Mouse (Mus musculus) kidney, embryonic 16.5 days (tissue): ENCODE results near the gene Prr29. TPM values are rescaled to one million over a fixed set of nuclear protein-coding genes. Genes with fewer than 3 reads are reported as not detected.

ENCODE experiments used
- ATAC-seq: fragments of 200-750 bp; cut with Nextera tagmentation; 2 replicates; pipeline ENCODE4 v1.8.0; 2017; ENCODE audit warnings: moderate TSS enrichment; ENCODE audit not compliant: low FRiP score, low TSS enrichment
- H3K27ac ChIP-seq: fragments of 300-500 bp; sonication (generic); 2 replicates; pipeline ENCODE4 v1.5.1; 2014; ENCODE audit warnings: low read length
- H3K27me3 ChIP-seq: fragments of 300-500 bp; sonication (generic); 2 replicates; pipeline ENCODE4 v1.6.1; 2014; ENCODE audit warnings: low read length, control low read depth, mixed read lengths; ENCODE audit not compliant: insufficient read depth
- H3K36me3 ChIP-seq: fragments of 300-500 bp; sonication (generic); 2 replicates; pipeline ENCODE4 v1.6.1; 2014; ENCODE audit warnings: low read length, control low read depth, mixed read lengths; ENCODE audit not compliant: insufficient read depth
- H3K4me1 ChIP-seq: fragments of 300-500 bp; sonication (generic); 2 replicates; pipeline ENCODE4 v1.6.1; 2014; ENCODE audit warnings: low read length, control low read depth, mixed read lengths; ENCODE audit not compliant: insufficient read depth
- H3K4me2 ChIP-seq: fragments of 300-500 bp; sonication (generic); replicated peaks from 2 replicates; pipeline ENCODE4 v1.6.1; 2014; ENCODE audit warnings: low read depth, low read length
- H3K4me3 ChIP-seq: fragments of 300-500 bp; sonication (generic); 2 replicates; pipeline ENCODE4 v1.5.1; 2014; ENCODE audit warnings: mild to moderate bottlenecking, low read length
- H3K9ac ChIP-seq: fragments of 300-500 bp; sonication (generic); replicated peaks from 2 replicates; pipeline ENCODE4 v1.6.1; 2014; ENCODE audit warnings: low read length
- H3K9me3 ChIP-seq: fragments of 300-500 bp; sonication (generic); 2 replicates; pipeline ENCODE4 v1.6.1; 2016; ENCODE audit warnings: low read length, control low read depth
- WGBS: fragments of 180-500 bp; shearing (Covaris S2); extraction: QIAGEN DNeasy Blood & Tissue Kit; methylation state at CpG from one replicate; pipeline ENCODE4 v1.1.7; 2014; 5-methylcytosine and 5-hydroxymethylcytosine counted together
- polyA plus RNA-seq: library from polyadenylated mRNA; unstranded; fragments of >200 nt; fragmentation: Nextera tagmentation; extraction: Ambion mirVana; gene quantifications from 2 replicates; pipeline ENCODE4 v1.2.1, GENCODE M21; 2015

The Prr29 gene
- polyA plus RNA-seq, 1 experiment from 2014 or later = 0.39 TPM

GRCm38 (mm10) chr11:106416331-106416730 is 51.1 kb downstream of the Prr29 start:
- WGBS = 83% methylated on average over 3 of the region's 3 CpGs
- H3K4me2 ChIP-seq = no peak overlapping the region
- H3K9ac ChIP-seq = no peak overlapping the region
- H3K4me3 ChIP-seq = no peak overlapping the region
- no peaks in the 10 kb centered on the region for H3K4me1 ChIP-seq
- no peaks in the 10 kb centered on the region for H3K9me3 ChIP-seq
- no peak overlapping the region for H3K27ac ChIP-seq
- no peak for ATAC-seq
- H3K36me3 ChIP-seq = 0 out of 2 replicates have a peak, but pooled peaks cover 7% of the 10 kb centered on the region
- H3K27me3 ChIP-seq = no peaks in the 10 kb centered on the region

GRCm38 (mm10) chr11:106417860-106418259 is 52.6 kb downstream of the Prr29 start:
- H3K4me3 ChIP-seq = no peak overlapping the region

DNA sequence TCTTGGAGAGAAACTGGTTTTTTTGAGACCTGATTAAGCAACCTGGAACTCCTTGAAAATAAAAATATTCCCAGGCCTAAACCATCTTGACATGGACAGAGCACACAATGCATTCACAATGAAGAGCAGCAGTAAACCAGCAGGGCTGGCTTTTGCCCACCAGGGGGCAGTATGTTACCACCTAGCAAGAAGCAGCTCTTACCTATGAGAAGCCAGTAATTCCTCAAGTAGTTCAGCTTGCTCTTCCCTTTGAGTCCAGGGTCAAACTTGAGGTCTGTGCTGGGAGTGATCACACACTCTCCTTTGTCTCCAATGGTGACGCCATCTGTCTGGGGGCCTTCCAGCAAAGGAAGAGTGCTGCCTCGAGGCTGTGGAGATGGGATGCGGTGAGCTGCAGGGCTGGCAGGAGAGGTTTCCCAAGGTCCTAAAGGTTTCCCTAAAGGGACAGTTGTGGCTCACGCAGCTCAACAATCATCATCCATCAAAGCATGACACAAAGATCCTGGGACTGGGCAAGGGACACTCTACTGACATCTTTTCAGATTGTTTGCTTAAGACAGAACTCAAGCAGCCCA is 53.4 kb downstream of the Prr29 start:
- WGBS = 33% methylated on average over 4 of the region's 4 CpGs
- Histone ChIP-seq H3K4me1 (no peaks in the 10 kb centered on the region), H3K9me3 (no peaks in the 10 kb centered on the region), H3K27ac (no peak overlapping the region), H3K9ac (no peak overlapping the region), H3K4me2 (no peak overlapping the region), H3K27me3 (no peaks in the 10 kb centered on the region), H3K4me3 (no peak overlapping the region), H3K36me3 (0 out of 2 replicates have a peak, but pooled peaks cover 4% of the 10 kb centered on the region)
- ATAC-seq = peak; percentile 69; the same call in 1 of the 2 replicates

More at GRCm38 (mm10) chr11:106417860-106418259, 52.6 kb downstream of the Prr29 start:
- Histone ChIP-seq H3K9ac (no peak overlapping the region), H3K36me3 (0 out of 2 replicates have a peak, but pooled peaks cover 4% of the 10 kb centered on the region), H3K27ac (no peak overlapping the region), H3K4me2 (no peak overlapping the region), H3K9me3 (no peaks in the 10 kb centered on the region), H3K4me1 (no peaks in the 10 kb centered on the region), H3K27me3 (no peaks in the 10 kb centered on the region)
- 92% methylated on average over 2 of the region's 2 CpGs for WGBS
- no peak for ATAC-seq

- H3K27me3 ChIP-seq = no peaks in the 10 kb centered on the region
- no peaks in the 10 kb centered on the region for H3K36me3 ChIP-seq
- H3K27ac ChIP-seq = no peak overlapping the region
- H3K9ac ChIP-seq = no peak overlapping the region
- WGBS = 63% methylated on average over 9 of the region's 9 CpGs
- H3K4me2 ChIP-seq = no peak overlapping the region
- no peak overlapping the region for H3K4me3 ChIP-seq
- no peak for ATAC-seq
- no peaks in the 10 kb centered on the region for H3K4me1 ChIP-seq
- no peaks in the 10 kb centered on the region for H3K9me3 ChIP-seq
Measured at GRCm38 (mm10) chr11:106419262-106420102, 54.2 kb downstream of the Prr29 start.

- Histone ChIP-seq H3K36me3 (no peaks in the 10 kb centered on the region), H3K27ac (no peak overlapping the region), H3K9me3 (no peaks in the 10 kb centered on the region), H3K4me1 (no peaks in the 10 kb centered on the region), H3K4me3 (no peak overlapping the region), H3K9ac (no peak overlapping the region), H3K4me2 (no peak overlapping the region), H3K27me3 (no peaks in the 10 kb centered on the region)
- 92% methylated on average over 5 of the region's 5 CpGs for WGBS
- no peak for ATAC-seq
Measured at GRCm38 (mm10) chr11:106425201-106425600, 59.9 kb downstream of the Prr29 start.

DNA sequence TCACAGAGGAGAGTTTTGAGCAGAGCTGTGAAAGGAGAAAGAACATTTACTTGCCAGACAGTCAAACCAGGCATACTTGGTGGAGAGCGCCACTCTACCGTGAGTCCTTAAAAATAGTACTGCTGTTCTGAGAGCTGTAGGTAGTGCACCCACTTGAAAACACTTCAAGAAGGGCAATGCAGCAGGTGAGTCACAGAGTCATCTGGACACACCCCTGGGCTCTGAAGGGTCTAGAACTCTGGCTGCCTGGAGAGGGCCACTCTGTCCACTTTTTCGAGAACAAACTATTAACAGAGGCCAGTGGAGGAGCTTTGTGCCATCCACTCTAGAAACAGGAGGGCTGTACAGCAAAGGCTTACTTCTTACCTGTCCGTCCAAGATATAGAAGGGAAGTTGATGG is 61.2 kb downstream of the Prr29 start:
- H3K9ac ChIP-seq = no peak overlapping the region
- H3K4me3 ChIP-seq = no peak overlapping the region
- no peaks in the 10 kb centered on the region for H3K27me3 ChIP-seq
- H3K4me2 ChIP-seq = no peak overlapping the region
- WGBS = 88% methylated on average over 4 of the region's 4 CpGs
- H3K9me3 ChIP-seq = no peaks in the 10 kb centered on the region
- ATAC-seq = no peak
- no peaks in the 10 kb centered on the region for H3K4me1 ChIP-seq
- H3K36me3 ChIP-seq = no peaks in the 10 kb centered on the region
- no peak overlapping the region for H3K27ac ChIP-seq

Other genes starting within 250 kb of the Prr29 start
- gene Gm10840, start 204.6 kb upstream of the Prr29 start, polyA plus RNA-seq = not detected in 2 replicates
- 207 and 214 TPM in 2 replicates for gene Limd2, start 204.6 kb upstream of the Prr29 start, polyA plus RNA-seq
- gene Strada, start 163.3 kb upstream of the Prr29 start, polyA plus RNA-seq = 32.1 and 33.3 TPM in 2 replicates
- 96.0 and 101 TPM in 2 replicates for gene Ccdc47, start 149.1 kb upstream of the Prr29 start, polyA plus RNA-seq
- 81.5 and 88.1 TPM in 2 replicates for gene Ddx42, start 148.5 kb upstream of the Prr29 start, polyA plus RNA-seq
- gene Ftsj3, start 109.4 kb upstream of the Prr29 start, polyA plus RNA-seq = 60.5 and 60.7 TPM in 2 replicates
- gene Psmc5, start 109.3 kb upstream of the Prr29 start, polyA plus RNA-seq = 312 and 314 TPM in 2 replicates
- 55.0 and 59.0 TPM in 2 replicates for gene Smarcd2, start 92.5 kb upstream of the Prr29 start, polyA plus RNA-seq
- 0.81 and 1.0 TPM in 2 replicates for gene Tcam1, start 88.8 kb upstream of the Prr29 start, polyA plus RNA-seq
- gene Gh, start 63.6 kb upstream of the Prr29 start, polyA plus RNA-seq = not detected in 2 replicates
- 6.9 and 7.2 TPM in 2 replicates for gene Cd79b, start 50.7 kb upstream of the Prr29 start, polyA plus RNA-seq
- 0.41 and 0.47 TPM in 2 replicates for gene Scn4a, start 12.2 kb upstream of the Prr29 start, polyA plus RNA-seq
- 87.8 and 95.9 TPM in 2 replicates for gene Icam2, start 22.6 kb downstream of the Prr29 start, polyA plus RNA-seq
- gene Ern1, start 122.4 kb downstream of the Prr29 start, polyA plus RNA-seq = 5.4 and 6.8 TPM in 2 replicates
- 9.6 and 10.3 TPM in 2 replicates for gene Tex2, start 248.0 kb downstream of the Prr29 start, polyA plus RNA-seq